Mouse (Mus musculus) neutrophil, adult 5-6 weeks (primary cell): Measurements from ENCODE around the gene Ccl20. TPM values are rescaled to one million over a fixed set of nuclear protein-coding genes. Genes with fewer than 3 reads are reported as not detected.

Experiments
- ATAC-seq: fragments of 151-379, 151-347 bp; 2 replicates; pipeline ENCODE4 v1.8.0; 2017; ENCODE audit warnings: mild to moderate bottlenecking, moderate TSS enrichment; ENCODE audit not compliant: insufficient number of reproducible peaks, poor library complexity, low FRiP score, severe bottlenecking; ENCODE audit errors: extremely low read depth
- total RNA-seq: library from RNA; stranded (forward); fragments of 200-1000 nt; gene quantifications from 2 replicates; pipeline ENCODE4 v1.2.3, GENCODE M21; 2017

Ccl20 gene
- total RNA-seq, 1 experiment from 2014 or later = not detected

DNA sequence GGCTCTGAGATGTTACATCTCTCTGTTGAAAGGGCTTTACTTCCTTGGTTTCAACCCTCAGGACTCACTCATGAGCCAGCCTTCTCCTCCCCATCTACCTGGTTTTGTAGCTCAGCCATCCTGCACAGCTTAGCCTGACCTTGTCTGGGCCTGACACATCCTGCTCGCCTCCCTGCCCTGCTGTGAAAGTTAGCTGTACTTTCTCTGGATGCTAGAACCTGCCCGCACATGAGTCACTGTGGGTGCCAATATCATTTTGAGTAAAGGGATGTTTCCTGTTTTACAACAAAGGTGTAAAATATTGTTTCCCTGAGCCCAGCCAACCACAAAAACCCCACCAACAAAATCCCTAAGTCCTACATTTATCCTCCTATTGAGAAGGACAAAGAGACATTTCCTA, 6.6 kb downstream of the Ccl20 start:
- no peak for ATAC-seq

DNA sequence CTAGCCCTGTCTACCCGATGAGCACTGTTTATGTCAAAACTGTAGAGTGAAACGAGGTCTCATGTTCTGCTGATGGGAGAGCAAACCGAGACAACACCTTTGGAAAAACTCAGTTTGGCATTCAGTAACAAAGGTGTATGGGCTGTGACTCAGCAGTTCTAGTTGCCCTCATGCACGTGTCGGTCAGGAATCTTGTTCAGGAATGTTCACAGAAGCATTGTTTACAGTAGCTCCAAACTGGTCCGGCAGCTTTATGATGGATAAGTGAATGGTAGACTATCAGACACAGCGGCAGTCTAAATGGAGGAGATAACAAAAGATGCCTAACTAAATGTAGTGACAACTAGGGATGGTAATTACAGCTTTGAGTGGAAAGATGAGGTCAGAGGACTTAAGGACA, 19.3 kb downstream of the Ccl20 start:
- no peak for ATAC-seq

DNA sequence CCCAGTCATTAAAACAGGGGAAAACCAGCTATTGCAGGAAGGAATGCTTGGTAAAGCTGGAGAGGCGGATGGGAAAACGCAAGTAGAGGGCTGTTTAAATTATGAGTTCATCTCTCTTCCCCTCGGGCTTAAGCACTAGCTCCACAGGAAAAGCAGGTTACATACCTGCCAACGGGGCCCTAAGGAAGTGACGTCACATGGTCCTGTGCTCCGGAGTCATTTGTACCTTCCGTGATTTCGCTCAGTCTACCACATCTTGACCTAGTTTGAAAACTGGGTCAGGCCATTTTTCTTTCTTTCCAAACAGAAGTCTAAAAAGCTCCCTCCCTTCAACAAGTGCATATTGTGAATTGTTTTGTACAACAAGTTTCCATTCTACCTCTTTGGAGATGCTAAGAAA, 21.3 kb downstream of the Ccl20 start:
- ATAC-seq = no peak

DNA sequence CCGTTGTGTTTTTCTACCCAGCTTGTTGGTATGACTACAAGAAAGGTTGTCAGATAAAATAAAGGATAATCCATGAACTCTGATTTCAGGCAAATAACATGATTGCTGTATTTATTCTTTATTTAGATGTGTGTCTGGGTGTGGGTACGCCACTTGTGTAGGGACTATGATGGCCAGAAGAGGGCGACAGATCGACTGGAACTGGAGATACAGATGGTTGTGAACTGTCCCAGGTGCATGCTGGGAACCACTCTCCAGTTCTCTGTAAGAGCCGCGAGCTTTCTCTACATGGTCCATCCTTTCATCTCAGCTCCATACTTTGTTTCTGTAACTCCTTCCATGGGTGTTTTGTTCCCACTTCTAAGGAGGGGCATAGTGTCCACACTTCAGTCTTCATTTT, 22.2 kb downstream of the Ccl20 start:
- ATAC-seq = no peak

DNA sequence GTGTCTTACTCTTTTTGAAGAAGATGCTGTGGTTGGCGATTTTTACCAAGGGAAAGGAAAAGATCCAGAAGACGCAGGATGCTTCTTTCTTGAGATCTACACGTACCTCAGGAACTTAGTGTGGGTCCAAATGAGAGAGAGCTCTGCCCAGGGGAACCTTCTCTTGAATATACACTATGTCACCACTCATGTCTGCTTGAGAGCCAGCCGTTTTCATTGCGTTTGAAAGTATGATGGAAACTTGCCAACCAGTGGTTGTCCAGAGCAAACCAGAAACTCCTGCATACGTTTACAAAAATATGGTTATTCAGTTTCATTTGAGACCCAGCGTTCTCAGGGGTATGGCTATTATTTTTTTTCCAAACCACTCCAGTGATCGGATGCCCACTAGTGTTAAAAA, 24.9 kb downstream of the Ccl20 start:
- no peak for ATAC-seq

DNA sequence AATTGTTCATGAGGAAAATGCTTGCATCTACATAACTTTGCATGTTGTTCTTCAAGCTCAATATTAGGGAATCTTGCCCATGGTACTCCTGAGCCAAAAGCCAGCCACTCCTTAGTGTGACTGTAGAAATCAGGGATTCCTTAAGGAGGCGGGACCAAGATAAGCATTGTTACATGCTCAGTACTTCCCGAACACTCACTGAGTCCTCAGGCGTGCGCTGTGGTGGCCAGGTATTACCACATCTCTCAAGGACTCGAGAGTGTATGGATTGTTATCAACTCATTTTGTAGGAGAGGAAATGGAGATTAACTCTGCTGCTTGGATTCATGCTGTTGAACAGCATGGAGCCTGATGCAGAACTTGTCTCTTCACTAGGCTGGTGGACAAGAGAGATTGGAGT, 25.5 kb downstream of the Ccl20 start:
- no peak for ATAC-seq

DNA sequence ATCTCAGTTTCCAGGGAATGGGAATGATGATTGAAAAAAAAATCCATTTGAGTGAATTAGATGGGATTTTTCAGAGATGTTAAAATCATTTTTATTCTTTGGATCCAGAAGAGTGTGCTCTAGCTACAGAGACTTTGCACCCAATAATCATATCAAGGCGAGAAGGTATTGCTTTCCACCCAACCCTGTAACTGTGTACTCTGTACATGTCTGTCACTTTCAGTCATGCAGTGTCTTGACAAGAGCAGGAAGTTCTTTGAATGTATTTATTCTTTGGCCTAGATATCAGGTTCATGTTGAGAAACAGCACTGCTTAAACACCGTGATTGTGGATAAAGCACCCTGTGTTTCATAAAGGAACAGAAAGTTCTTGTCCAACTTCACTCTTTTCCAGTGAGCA, 30.0 kb downstream of the Ccl20 start:
- ATAC-seq = no peak

DNA sequence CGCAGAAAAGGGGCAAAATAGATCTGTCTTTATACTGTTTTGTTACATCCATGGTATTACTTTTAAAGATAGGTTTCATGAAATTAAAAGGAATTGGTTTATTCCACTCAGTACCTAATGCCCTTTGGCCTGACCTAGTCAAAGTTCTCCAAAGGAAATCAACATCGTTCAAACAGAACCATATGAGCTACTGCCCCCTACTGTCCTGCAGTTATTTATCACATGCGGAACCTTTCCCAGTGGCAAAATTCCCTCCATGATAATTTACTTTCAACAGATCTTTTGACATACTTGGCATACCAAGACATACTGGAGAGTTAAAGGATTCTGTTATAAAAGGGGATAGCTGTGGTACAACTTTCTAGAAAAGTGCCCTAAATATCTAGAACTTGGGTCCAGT, 33.7 kb downstream of the Ccl20 start:
- ATAC-seq = no peak

DNA sequence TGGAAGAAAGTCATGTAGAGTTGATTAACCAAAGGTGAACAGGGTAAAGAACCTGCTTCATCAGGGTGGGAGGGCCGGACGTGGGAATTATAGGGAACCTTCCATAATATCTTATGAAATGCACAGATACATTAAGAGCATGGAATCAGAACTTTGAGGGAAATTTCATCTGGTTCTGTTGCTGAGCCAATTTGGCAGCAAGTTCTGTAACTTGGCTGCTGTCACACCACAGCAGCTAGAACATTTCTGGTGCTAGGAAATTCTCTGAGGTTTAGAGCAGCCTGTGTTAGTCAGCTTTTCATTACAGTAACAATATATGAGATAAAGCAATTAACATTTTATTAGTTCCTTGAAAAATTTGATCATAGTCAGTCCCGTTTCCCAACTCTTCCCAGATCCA, 36.4 kb downstream of the Ccl20 start:
- no peak for ATAC-seq

DNA sequence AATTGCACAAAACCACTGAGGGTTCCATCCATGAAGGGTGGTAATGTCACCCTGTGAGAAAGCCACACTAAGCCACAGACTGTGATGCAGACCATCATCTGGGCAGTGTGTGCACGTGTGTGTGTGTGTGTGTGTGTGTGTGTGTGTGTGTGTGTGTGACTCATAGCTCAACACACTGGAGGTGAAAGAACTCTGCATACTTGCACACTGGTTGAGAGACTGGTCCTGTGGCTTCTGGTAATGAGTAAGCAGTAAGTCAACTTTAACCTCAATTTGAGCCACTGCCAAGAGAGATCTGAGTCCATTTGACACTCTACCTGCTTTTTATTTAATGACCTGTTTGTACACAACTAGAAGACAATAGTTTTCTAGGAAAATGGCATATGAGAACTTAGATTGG, 40.3 kb downstream of the Ccl20 start:
- ATAC-seq = no peak

DNA sequence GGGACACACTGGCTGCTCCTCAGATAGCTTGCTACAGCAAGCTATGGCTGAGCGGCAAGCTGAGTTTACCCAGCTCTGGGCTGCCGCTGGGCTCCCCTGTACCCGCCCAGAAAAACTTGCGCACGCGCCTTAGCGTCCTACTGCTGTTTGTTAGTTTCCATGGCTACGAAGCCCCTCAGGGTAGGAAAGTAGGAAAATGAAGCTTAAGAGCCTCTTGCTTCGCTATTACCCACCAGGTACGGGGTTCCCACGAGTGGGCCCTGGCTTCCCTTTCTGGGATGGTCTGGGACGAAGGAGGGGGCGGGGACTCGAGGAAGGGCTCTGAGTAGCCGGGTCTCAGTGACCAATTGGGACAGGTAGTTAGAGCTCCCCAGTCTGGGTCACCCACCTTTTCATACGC, 43.0 kb downstream of the Ccl20 start, which contains the start of gene Daw1:
TSS of gene Daw1 (plus strand) at position 150 of the 400 bp plus-strand sequence.
- ATAC-seq = no peak

DNA sequence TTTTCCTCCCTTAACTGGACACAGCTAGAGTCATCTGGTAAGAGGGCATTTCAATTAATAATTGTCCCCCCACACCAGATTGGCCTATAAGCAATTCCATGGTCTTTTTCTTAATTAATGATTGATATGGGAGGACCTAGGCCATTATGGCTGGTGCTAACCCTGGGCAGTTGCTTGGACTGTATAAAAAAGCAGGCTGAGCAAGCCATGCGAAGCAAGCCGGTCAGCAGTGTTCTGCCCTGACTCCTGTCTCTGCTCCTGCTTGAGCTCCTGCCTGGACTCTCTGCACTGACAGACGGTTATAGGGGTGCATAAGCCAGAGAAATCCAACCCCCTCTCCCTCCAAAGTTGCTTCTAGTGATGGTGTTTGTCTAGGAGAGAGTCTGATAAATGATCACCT, 45.1 kb downstream of the Ccl20 start:
- ATAC-seq = no peak

DNA sequence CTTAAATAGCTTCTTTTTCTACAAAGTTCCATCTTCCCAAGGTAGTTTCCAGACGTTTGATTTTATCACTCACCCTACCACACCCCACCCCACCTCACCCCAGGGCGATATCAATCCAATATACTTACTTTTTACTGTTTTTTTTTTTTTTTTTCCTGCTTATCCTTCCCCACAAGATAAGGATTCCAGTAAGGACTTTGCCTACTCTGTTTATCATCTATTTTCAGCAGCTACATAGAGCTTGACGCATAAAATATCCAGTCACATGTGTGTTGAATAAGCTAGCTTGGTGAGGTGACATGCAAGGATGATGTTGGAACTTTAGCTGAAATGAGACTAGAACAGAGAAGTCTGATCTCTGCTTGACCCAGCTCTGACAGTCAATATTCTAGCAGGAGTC, 47.5 kb downstream of the Ccl20 start:
- no peak for ATAC-seq

Other genes with a start within 250 kb of the Ccl20 start
- not detected in 2 replicates for gene A030005L19Rik, start 203.4 kb upstream of the Ccl20 start, total RNA-seq
- not detected in 2 replicates for gene A030014E15Rik, start 191.8 kb upstream of the Ccl20 start, total RNA-seq
- gene Gm6217, start 185.4 kb upstream of the Ccl20 start, total RNA-seq = not detected in 2 replicates
- not detected in 2 replicates for gene A030003K21Rik, start 173.4 kb upstream of the Ccl20 start, total RNA-seq
- not detected in 2 replicates for gene Gm7544, start 160.8 kb upstream of the Ccl20 start, total RNA-seq
- gene Gm47955, start 156.5 kb upstream of the Ccl20 start, total RNA-seq = not detected in 2 replicates
- not detected in 2 replicates for gene Gm47959, start 116.2 kb upstream of the Ccl20 start, total RNA-seq
- gene Slc19a3, start 78.3 kb upstream of the Ccl20 start, total RNA-seq = not detected in 2 replicates
- not detected in 2 replicates for gene Krtap28-10, start 74.3 kb upstream of the Ccl20 start, total RNA-seq
- gene Gm47969, start 71.8 kb upstream of the Ccl20 start, total RNA-seq = not detected in 2 replicates
- not detected in 2 replicates for gene A030005K14Rik, start 57.4 kb upstream of the Ccl20 start, total RNA-seq
- not detected in 2 replicates for gene Krtap28-13, start 55.8 kb upstream of the Ccl20 start, total RNA-seq
- not detected in 2 replicates for gene Daw1, start 43.0 kb downstream of the Ccl20 start, total RNA-seq